Mouse (Mus musculus) limb, embryonic 14.5 days (tissue): ENCODE results near the gene Arhgef39. TPM values are rescaled to one million over a fixed set of nuclear protein-coding genes. Genes with fewer than 3 reads are reported as not detected.

Experiments used
- ATAC-seq: fragments of 200-750 bp; cut with Nextera tagmentation; 2 replicates; pipeline ENCODE4 v1.8.0; 2017; ENCODE audit warnings: low read depth, moderate number of reproducible peaks, moderate TSS enrichment; ENCODE audit not compliant: low FRiP score
- DNase-seq: peaks from one replicate; pipeline ENCODE4 v3.0.0-alpha.2; 2015; ENCODE audit warnings: low spot score
- H3K27ac ChIP-seq: fragments of 300-500 bp; sonication (generic); replicated peaks from 2 replicates; pipeline ENCODE4 v1.5.1; 2014; ENCODE audit warnings: low read depth, mild to moderate bottlenecking, low read length, moderate library complexity, mixed read lengths
- H3K27me3 ChIP-seq: fragments of 300-500 bp; sonication (generic); 2 replicates; pipeline ENCODE4 v1.6.1; 2014; ENCODE audit warnings: low read length, mixed read lengths; ENCODE audit not compliant: control insufficient read depth, insufficient read depth
- H3K36me3 ChIP-seq: fragments of 300-500 bp; sonication (generic); 2 replicates; pipeline ENCODE4 v1.6.1; 2014; ENCODE audit warnings: mild to moderate bottlenecking, low read length, moderate library complexity, mixed read lengths; ENCODE audit not compliant: control insufficient read depth, insufficient read depth
- H3K4me1 ChIP-seq: fragments of 300-500 bp; sonication (generic); 2 replicates; pipeline ENCODE4 v1.6.1; 2014; ENCODE audit warnings: antibody characterized with exemption, low read length, mixed read lengths; ENCODE audit not compliant: control insufficient read depth, insufficient read depth
- H3K4me2 ChIP-seq: fragments of 300-500 bp; sonication (generic); replicated peaks from 2 replicates; pipeline ENCODE4 v1.6.1; 2014; ENCODE audit warnings: low read depth, mild to moderate bottlenecking, low read length, moderate library complexity; ENCODE audit not compliant: severe bottlenecking
- H3K4me3 ChIP-seq: fragments of 300-500 bp; sonication (generic); replicated peaks from 2 replicates; pipeline ENCODE4 v1.5.1; 2014; ENCODE audit warnings: low read length
- H3K9ac ChIP-seq: fragments of 300-500 bp; sonication (generic); 2 replicates; pipeline ENCODE4 v1.6.1; 2014; ENCODE audit warnings: mild to moderate bottlenecking, low read depth, low read length, moderate library complexity; ENCODE audit not compliant: severe bottlenecking
- H3K9me3 ChIP-seq: fragments of 300-500 bp; sonication (generic); 2 replicates; pipeline ENCODE4 v1.6.1; 2016; ENCODE audit warnings: low read length; ENCODE audit not compliant: control insufficient read depth
- POLR2A ChIP-seq: fragments of 200-500 bp; IDR thresholded peaks from 2 replicates; pipeline ENCODE4 v1.8.0; 2012; ENCODE audit warnings: inconsistent platforms, mild to moderate bottlenecking, moderate library complexity, borderline replicate concordance; ENCODE audit not compliant: insufficient read depth, insufficient read length; ENCODE audit errors: extremely low read depth
- WGBS: fragments of 180-500 bp; shearing (Covaris S2); extraction: QIAGEN DNeasy Blood & Tissue Kit; methylation state at CpG from one replicate; pipeline ENCODE4 v1.1.7; 2014; 5-methylcytosine and 5-hydroxymethylcytosine counted together
- polyA plus RNA-seq, 2 experiments: library from polyadenylated mRNA; depleted of rRNA in 1 of 2; stranded (reverse) in 1 of 2; unstranded in 1 of 2; fragments of >200 nt; fragmentation: Nextera tagmentation in 1 of 2; extraction: Ambion mirVana in 1 of 2; gene quantifications; 2 replicates each; pipeline versions ENCODE4 v1.2.1 to v1.2.3; 2012 to 2014

Arhgef39 gene
- polyA plus RNA-seq, 2 experiments = 25.2 to 84.9 TPM

DNA sequence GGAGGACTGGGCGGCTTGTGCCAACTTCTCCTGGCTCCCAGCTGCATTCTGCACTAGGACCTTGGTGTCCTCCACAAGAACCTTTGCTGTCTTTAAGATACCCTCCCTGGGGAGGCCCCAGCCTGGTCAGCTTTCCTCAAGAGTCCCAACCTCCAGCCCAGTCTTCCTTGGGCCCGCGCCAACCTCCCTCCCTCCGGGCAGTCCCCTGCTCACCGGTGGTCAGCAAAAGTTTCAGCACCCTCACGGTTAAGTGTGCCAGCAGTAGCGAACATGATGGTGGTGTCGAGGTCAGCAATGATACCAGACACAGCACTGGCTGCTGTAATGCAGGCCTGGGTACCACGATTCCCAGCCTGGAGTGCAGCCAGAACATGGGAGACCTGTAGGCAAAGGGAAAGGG is 36.5 kb upstream of the Arhgef39 start:
- no peak overlapping the region for H3K27ac ChIP-seq
- H3K36me3 ChIP-seq = peaks cover 100% of the 10 kb centered on the region
- no peak overlapping the region for H3K4me2 ChIP-seq
- H3K9me3 ChIP-seq = no peaks in the 10 kb centered on the region
- 94% methylated on average over 9 of the region's 9 CpGs for WGBS
- no peaks in the 10 kb centered on the region for H3K4me1 ChIP-seq
- no peak overlapping the region for H3K9ac ChIP-seq
- TF ChIP-seq POLR2A = no peak
- H3K4me3 ChIP-seq = no peak overlapping the region
- no peaks in the 10 kb centered on the region for H3K27me3 ChIP-seq
- no peak for DNase-seq
- no peak for ATAC-seq

- DNase-seq (no peak), ATAC-seq (no peak)
- Histone ChIP-seq H3K36me3 (peaks cover 100% of the 10 kb centered on the region), H3K27ac (no peak overlapping the region), H3K9ac (no peak overlapping the region), H3K4me2 (no peak overlapping the region), H3K4me1 (no peaks in the 10 kb centered on the region), H3K9me3 (no peaks in the 10 kb centered on the region), H3K4me3 (no peak overlapping the region), H3K27me3 (no peaks in the 10 kb centered on the region)
- TF ChIP-seq POLR2A = no peak
- WGBS = 96% methylated on average over 8 of the region's 8 CpGs
Measured at GRCm38 (mm10) chr4:43535628-43536027, 36.1 kb upstream of the Arhgef39 start.

DNA sequence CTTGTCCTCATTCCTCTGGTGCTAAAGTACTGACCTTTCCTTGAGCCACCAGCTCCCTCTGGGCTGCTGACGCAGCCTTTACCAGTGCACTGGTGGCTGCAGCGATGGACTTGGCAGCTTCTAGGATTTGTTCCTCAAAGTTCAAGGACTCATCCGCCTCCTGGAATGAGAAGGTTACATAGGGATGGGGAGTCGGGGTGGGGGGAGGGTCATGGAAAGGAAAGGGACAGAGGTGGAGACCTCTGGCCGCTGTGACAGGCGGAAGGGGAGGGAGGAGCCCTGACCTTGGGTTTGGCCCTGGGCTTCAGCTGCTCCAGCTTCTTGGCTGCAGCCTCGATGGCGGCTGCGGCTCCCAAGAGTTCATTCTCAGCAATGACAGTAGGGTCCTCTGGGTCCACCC is 33.8 kb upstream of the Arhgef39 start:
- Histone ChIP-seq H3K27ac (no peak overlapping the region), H3K4me2 (no peak overlapping the region), H3K9ac (no peak overlapping the region), H3K9me3 (no peaks in the 10 kb centered on the region), H3K36me3 (peaks cover 81% of the 10 kb centered on the region), H3K27me3 (no peaks in the 10 kb centered on the region), H3K4me1 (no peaks in the 10 kb centered on the region), H3K4me3 (no peak overlapping the region)
- no peak for TF ChIP-seq POLR2A
- 91% methylated on average over 9 of the region's 9 CpGs for WGBS
- no peak for ATAC-seq
- no peak for DNase-seq

GRCm38 (mm10) chr4:43530581-43530980 is 31.1 kb upstream of the Arhgef39 start:
- no peaks in the 10 kb centered on the region for H3K4me1 ChIP-seq
- DNase-seq = peak; percentile 64
- H3K27ac ChIP-seq = no peak overlapping the region
- peaks cover 54% of the 10 kb centered on the region for H3K36me3 ChIP-seq
- H3K4me3 ChIP-seq = no peak overlapping the region
- H3K4me2 ChIP-seq = no peak overlapping the region
- no peaks in the 10 kb centered on the region for H3K9me3 ChIP-seq
- ATAC-seq = no peak; the same call in 1 of the 2 replicates
- TF ChIP-seq POLR2A = no peak
- H3K9ac ChIP-seq = no peak overlapping the region
- 23% methylated on average over 7 of the region's 7 CpGs for WGBS
- 0 out of 2 replicates have a peak, but pooled peaks cover 2% of the 10 kb centered on the region for H3K27me3 ChIP-seq

GRCm38 (mm10) chr4:43530081-43530501 is 30.6 kb upstream of the Arhgef39 start:
- H3K36me3 ChIP-seq = peaks cover 49% of the 10 kb centered on the region
- no peak overlapping the region for H3K4me3 ChIP-seq
- 0 out of 2 replicates have a peak, but pooled peaks cover 2% of the 10 kb centered on the region for H3K27me3 ChIP-seq
- no peak overlapping the region for H3K9ac ChIP-seq
- no peak overlapping the region for H3K4me2 ChIP-seq
- 69% methylated on average over 8 of the region's 8 CpGs for WGBS
- no peaks in the 10 kb centered on the region for H3K4me1 ChIP-seq
- DNase-seq (no peak), ATAC-seq (0 out of 2 replicates have a peak, but pooled peaks have one; percentile 55)
- no peak overlapping the region for H3K27ac ChIP-seq
- TF ChIP-seq POLR2A = no peak
- H3K9me3 ChIP-seq = no peaks in the 10 kb centered on the region

GRCm38 (mm10) chr4:43528487-43528886 is 29.0 kb upstream of the Arhgef39 start:
- Histone ChIP-seq H3K4me3 (no peak overlapping the region), H3K36me3 (peaks cover 33% of the 10 kb centered on the region), H3K4me1 (peaks cover 4% of the 10 kb centered on the region; the same call in 1 of the 2 replicates), H3K4me2 (no peak overlapping the region), H3K27ac (no peak overlapping the region), H3K27me3 (0 out of 2 replicates have a peak, but pooled peaks cover 2% of the 10 kb centered on the region), H3K9me3 (no peaks in the 10 kb centered on the region), H3K9ac (no peak overlapping the region)
- TF ChIP-seq POLR2A = no peak
- 75% methylated on average over 9 of the region's 9 CpGs for WGBS
- DNase-seq (no peak), ATAC-seq (no peak)
